Mouse (Mus musculus) neural tube, embryonic 15.5 days (tissue): ENCODE data around the gene Per1. TPM values are rescaled to one million over a fixed set of nuclear protein-coding genes. Genes with fewer than 3 reads are reported as not detected.

Experiments
- polyA plus RNA-seq: library from polyadenylated mRNA; unstranded; fragments of >200 nt; fragmentation: Nextera tagmentation; extraction: Ambion mirVana; gene quantifications from 2 replicates; pipeline ENCODE4 v1.2.1, GENCODE M21; 2015

Gene Per1
- polyA plus RNA-seq, 1 experiment from 2014 or later: 10.0 TPM

Other genes starting within 250 kb of the Per1 start
- 111 and 115 TPM in 2 replicates for gene Ndel1, start 223.4 kb upstream of the Per1 start, polyA plus RNA-seq
- not detected in 2 replicates for gene Rnf222, start 206.7 kb upstream of the Per1 start, polyA plus RNA-seq
- 597 and 626 TPM in 2 replicates for gene Rpl26, start 193.6 kb upstream of the Per1 start, polyA plus RNA-seq
- gene Odf4, start 168.1 kb upstream of the Per1 start, polyA plus RNA-seq: 0.64 and 1.3 TPM in 2 replicates
- 23.2 and 27.3 TPM in 2 replicates for gene Arhgef15, start 137.7 kb upstream of the Per1 start, polyA plus RNA-seq
- gene Slc25a35, start 127.1 kb upstream of the Per1 start, polyA plus RNA-seq: 1.9 and 2.1 TPM in 2 replicates
- 33.7 and 33.9 TPM in 2 replicates for gene Rangrf, start 120.0 kb upstream of the Per1 start, polyA plus RNA-seq
- 15.5 and 20.2 TPM in 2 replicates for gene Pfas, start 86.8 kb upstream of the Per1 start, polyA plus RNA-seq
- 53.4 and 55.0 TPM in 2 replicates for gene Ctc1, start 79.3 kb upstream of the Per1 start, polyA plus RNA-seq
- 15.6 and 47.4 TPM in 2 replicates for gene Aurkb, start 49.6 kb upstream of the Per1 start, polyA plus RNA-seq
- gene Borcs6, start 35.5 kb upstream of the Per1 start, polyA plus RNA-seq: 20.6 and 24.0 TPM in 2 replicates
- gene Tmem107, start 24.4 kb upstream of the Per1 start, polyA plus RNA-seq: 33.3 and 39.2 TPM in 2 replicates
- gene Vamp2, start 6.7 kb upstream of the Per1 start, polyA plus RNA-seq: 347 and 355 TPM in 2 replicates
- 0.68 and 1.0 TPM in 2 replicates for gene Hes7, start 25.2 kb downstream of the Per1 start, polyA plus RNA-seq
- 0.63 TPM in 2 replicates for gene 9130213A22Rik, start 27.4 kb downstream of the Per1 start, polyA plus RNA-seq
- 4.3 and 6.1 TPM in 2 replicates for gene Aloxe3, start 30.7 kb downstream of the Per1 start, polyA plus RNA-seq
- gene Alox12b, start 61.8 kb downstream of the Per1 start, polyA plus RNA-seq: 0.95 and 1.0 TPM in 2 replicates
- 0.36 TPM in 2 replicates for gene Alox8, start 102.6 kb downstream of the Per1 start, polyA plus RNA-seq
- gene Gucy2e, start 141.8 kb downstream of the Per1 start, polyA plus RNA-seq: 0.38 and 0.46 TPM in 2 replicates
- 14.5 and 15.3 TPM in 2 replicates for gene Cntrob, start 228.6 kb downstream of the Per1 start, polyA plus RNA-seq
- 186 and 201 TPM in 2 replicates for gene Trappc1, start 228.8 kb downstream of the Per1 start, polyA plus RNA-seq
- gene Kcnab3, start 231.0 kb downstream of the Per1 start, polyA plus RNA-seq: 6.0 and 7.3 TPM in 2 replicates
- gene Rnf227, start 245.2 kb downstream of the Per1 start, polyA plus RNA-seq: 213 and 250 TPM in 2 replicates